Mouse (Mus musculus): ENCODE results near the gene Sez6. TPM values are rescaled to one million over a fixed set of nuclear protein-coding genes. Genes with fewer than 3 reads are reported as not detected.
A peak's percentile ranks its signal among the peaks of the same experiment; 100 is the strongest.

Sez6 gene
- polyA plus RNA-seq, 1 experiment from 2014 or later, result 0.27 TPM

DNA sequence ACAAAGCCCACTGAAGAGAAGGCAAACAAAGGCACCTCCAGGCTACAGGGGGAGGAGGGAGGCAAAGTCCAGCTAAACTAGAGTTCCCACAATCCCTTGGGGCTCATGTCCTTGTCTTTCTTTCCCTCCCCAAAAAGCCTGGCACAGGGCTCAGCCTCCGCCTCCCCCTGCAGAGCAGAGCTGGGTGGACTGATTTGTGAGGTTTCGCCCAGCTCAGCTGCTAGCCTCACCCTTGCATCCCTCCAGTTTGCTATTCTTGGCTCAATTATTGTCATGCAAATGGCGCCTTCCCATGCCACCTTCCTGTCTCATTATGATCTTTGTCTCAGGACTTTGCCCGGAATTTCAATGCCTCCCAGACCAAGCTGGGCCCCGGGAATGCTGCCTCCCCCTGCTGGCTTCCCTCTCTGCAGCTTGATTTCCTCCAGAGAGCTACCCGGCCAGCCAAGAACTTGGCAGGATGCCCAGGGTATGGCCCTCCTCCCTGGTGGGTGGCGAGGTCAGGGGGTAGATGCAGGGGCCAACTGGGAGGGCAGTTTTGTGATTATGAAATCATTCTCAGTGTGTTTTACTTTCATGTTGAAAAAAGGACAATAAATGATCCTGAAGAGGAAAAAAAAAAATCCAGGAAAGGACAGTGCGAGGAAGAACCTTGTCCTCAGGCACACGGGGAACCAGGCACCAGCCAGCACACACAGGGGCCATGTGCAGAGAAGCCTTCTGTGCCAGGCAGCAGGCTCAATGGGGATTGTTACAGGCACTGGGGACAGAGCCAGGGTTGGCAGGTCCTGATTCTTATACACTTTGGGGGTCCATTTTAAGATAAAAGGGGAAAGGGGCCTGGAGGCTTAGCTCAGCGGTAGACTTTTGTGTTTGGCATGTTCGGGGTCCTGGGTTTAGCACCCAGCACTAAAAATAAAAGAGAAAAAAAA lies 36.5 kb upstream of the Sez6 start, which contains the start of gene Pipox:
Gene Pipox, minus strand, starts transcription at position 310 of the 932 bp plus-strand sequence.
- Histone ChIP-seq H3K27me3 (ENCODE audit: insufficient read depth, low read length) (peaks cover 37% of the 10 kb centered on the region), H3K4me2 (replicated peaks; ENCODE audit: low read depth, low read length) (peak within 1 kb of the TSS; percentile 17), H3K36me3 (ENCODE audit: insufficient read depth, low read length) (no peaks in the 10 kb centered on the region), H3K4me3 (ENCODE audit: low read length) (no peak within 1 kb of the TSS), H3K9ac (replicated peaks; ENCODE audit: low read length) (no peak within 1 kb of the TSS), H3K4me1 (ENCODE audit: insufficient read depth, low read length) (peaks cover 27% of the 10 kb centered on the region), H3K27ac (ENCODE audit: low read length) (peak within 1 kb of the TSS; percentile 90), H3K9me3 (ENCODE audit: low read length) (no peaks in the 10 kb centered on the region)
- 19% methylated on average over 11 of the region's 11 CpGs for WGBS
- peak; percentile 89 for ATAC-seq (ENCODE audit: low FRiP score, low TSS enrichment)

DNA sequence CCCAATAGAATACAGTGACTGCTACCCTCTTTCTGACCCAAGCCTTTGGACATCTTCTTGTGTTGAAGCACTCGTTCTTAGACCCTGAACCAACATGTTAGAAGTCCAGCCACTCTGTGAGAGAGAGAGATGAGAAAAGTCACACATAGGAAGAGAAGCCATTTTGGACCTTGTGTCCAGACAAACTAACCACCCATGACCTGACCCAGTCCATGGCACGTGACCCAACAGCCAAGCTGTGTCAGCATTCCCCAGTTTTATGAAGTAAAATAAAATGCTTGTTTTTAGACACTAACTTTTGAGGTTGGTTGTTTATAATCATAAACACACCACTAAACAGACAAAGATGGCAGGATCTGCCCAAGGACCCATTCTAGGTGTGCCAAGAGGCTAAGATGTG lies 35.6 kb upstream of the Sez6 start:
- Histone ChIP-seq H3K36me3 (ENCODE audit: insufficient read depth, low read length) (no peaks in the 10 kb centered on the region), H3K27me3 (ENCODE audit: insufficient read depth, low read length) (peaks cover 37% of the 10 kb centered on the region), H3K9ac (replicated peaks; ENCODE audit: low read length) (no peak overlapping the region), H3K4me2 (replicated peaks; ENCODE audit: low read depth, low read length) (no peak overlapping the region), H3K4me1 (ENCODE audit: insufficient read depth, low read length) (peaks cover 27% of the 10 kb centered on the region), H3K9me3 (ENCODE audit: low read length) (no peaks in the 10 kb centered on the region), H3K27ac (ENCODE audit: low read length) (no peak overlapping the region), H3K4me3 (ENCODE audit: low read length) (no peak overlapping the region)
- no peak for ATAC-seq (ENCODE audit: low FRiP score, low TSS enrichment)
- 81% methylated on average over 2 of the region's 2 CpGs for WGBS

- no peak overlapping the region for H3K9ac ChIP-seq (replicated peaks; ENCODE audit: low read length)
- no peak overlapping the region for H3K4me3 ChIP-seq (ENCODE audit: low read length)
- peaks cover 37% of the 10 kb centered on the region for H3K27me3 ChIP-seq (ENCODE audit: insufficient read depth, low read length)
- no peaks in the 10 kb centered on the region for H3K36me3 ChIP-seq (ENCODE audit: insufficient read depth, low read length)
- peaks cover 27% of the 10 kb centered on the region for H3K4me1 ChIP-seq (ENCODE audit: insufficient read depth, low read length)
- no peak overlapping the region for H3K4me2 ChIP-seq (replicated peaks; ENCODE audit: low read depth, low read length)
- no peaks in the 10 kb centered on the region for H3K9me3 ChIP-seq (ENCODE audit: low read length)
- WGBS, result 55% methylated on average over 9 of the region's 9 CpGs
- H3K27ac ChIP-seq (ENCODE audit: low read length), result no peak overlapping the region
- no peak for ATAC-seq (ENCODE audit: low FRiP score, low TSS enrichment)
Observed at GRCm38 (mm10) chr11:77896011-77896410, 34.6 kb upstream of the Sez6 start.

DNA sequence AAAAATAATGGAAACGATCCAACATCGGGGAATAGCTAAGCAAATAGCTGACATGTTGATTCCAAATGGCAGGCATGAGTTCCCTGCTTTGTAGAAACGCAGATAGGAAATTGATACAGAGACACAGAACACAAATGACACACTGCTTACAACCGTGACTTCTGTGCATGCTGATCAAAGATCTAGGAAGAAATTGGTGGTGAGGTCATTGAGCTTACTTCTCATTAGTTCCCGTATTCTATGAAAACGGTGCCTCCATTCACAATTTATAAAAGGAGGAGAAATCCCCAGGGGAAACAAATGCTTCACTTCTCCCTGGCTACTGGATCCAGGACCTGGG lies 34.1 kb upstream of the Sez6 start:
- Histone ChIP-seq H3K4me3 (ENCODE audit: low read length) (no peak overlapping the region), H3K4me1 (ENCODE audit: insufficient read depth, low read length) (peaks cover 27% of the 10 kb centered on the region), H3K27ac (ENCODE audit: low read length) (no peak overlapping the region), H3K36me3 (ENCODE audit: insufficient read depth, low read length) (no peaks in the 10 kb centered on the region), H3K4me2 (replicated peaks; ENCODE audit: low read depth, low read length) (no peak overlapping the region), H3K9ac (replicated peaks; ENCODE audit: low read length) (no peak overlapping the region), H3K27me3 (ENCODE audit: insufficient read depth, low read length) (peaks cover 37% of the 10 kb centered on the region), H3K9me3 (ENCODE audit: low read length) (no peaks in the 10 kb centered on the region)
- no peak for ATAC-seq (ENCODE audit: low FRiP score, low TSS enrichment)
- WGBS, result 45% methylated on average over 6 of the region's 6 CpGs

GRCm38 (mm10) chr11:77896820-77897805 lies 33.5 kb upstream of the Sez6 start:
- H3K4me3 ChIP-seq (ENCODE audit: low read length), result peak overlapping the region; percentile 14; the same call in 1 of the 2 replicates

DNA sequence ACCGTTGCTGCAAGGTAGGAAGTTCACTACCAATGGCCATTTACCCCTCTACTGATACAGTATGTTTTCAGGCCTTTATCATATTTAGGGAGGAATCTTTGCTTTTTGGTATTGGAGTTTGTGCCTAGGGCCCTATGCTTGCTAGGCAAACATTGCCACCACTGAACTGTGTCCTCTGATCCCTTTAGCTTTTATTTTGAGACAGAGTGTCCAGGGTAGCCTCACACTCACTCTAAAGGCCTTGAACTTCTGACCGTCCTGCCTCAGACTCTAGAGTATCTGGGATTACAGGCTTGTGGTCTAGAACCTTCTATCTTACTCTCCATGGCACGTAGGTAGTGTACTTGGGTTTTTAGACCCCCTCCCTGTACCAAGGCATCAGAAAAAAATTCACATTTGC lies 30.4 kb upstream of the Sez6 start:
- Histone ChIP-seq H3K27ac (ENCODE audit: low read length) (no peak overlapping the region), H3K27me3 (ENCODE audit: insufficient read depth, low read length) (peaks cover 37% of the 10 kb centered on the region), H3K36me3 (ENCODE audit: insufficient read depth, low read length) (no peaks in the 10 kb centered on the region), H3K4me2 (replicated peaks; ENCODE audit: low read depth, low read length) (no peak overlapping the region), H3K4me1 (ENCODE audit: insufficient read depth, low read length) (peaks cover 12% of the 10 kb centered on the region), H3K9me3 (ENCODE audit: low read length) (no peaks in the 10 kb centered on the region), H3K9ac (replicated peaks; ENCODE audit: low read length) (no peak overlapping the region), H3K4me3 (ENCODE audit: low read length) (no peak overlapping the region)
- ATAC-seq (ENCODE audit: low FRiP score, low TSS enrichment), result no peak
- 85% methylated on average over 3 of the region's 3 CpGs for WGBS

More at GRCm38 (mm10) chr11:77896820-77897805, 33.5 kb upstream of the Sez6 start:
- no peaks in the 10 kb centered on the region for H3K36me3 ChIP-seq (ENCODE audit: insufficient read depth, low read length)
- 29% methylated on average over 23 of the region's 23 CpGs for WGBS
- peaks cover 27% of the 10 kb centered on the region for H3K4me1 ChIP-seq (ENCODE audit: insufficient read depth, low read length)
- H3K27ac ChIP-seq (ENCODE audit: low read length), result no peak overlapping the region
- H3K4me2 ChIP-seq (replicated peaks; ENCODE audit: low read depth, low read length), result no peak overlapping the region
- H3K9ac ChIP-seq (replicated peaks; ENCODE audit: low read length), result no peak overlapping the region
- H3K9me3 ChIP-seq (ENCODE audit: low read length), result no peaks in the 10 kb centered on the region
- ATAC-seq (ENCODE audit: low FRiP score, low TSS enrichment), result no peak
- peaks cover 37% of the 10 kb centered on the region for H3K27me3 ChIP-seq (ENCODE audit: insufficient read depth, low read length)

DNA sequence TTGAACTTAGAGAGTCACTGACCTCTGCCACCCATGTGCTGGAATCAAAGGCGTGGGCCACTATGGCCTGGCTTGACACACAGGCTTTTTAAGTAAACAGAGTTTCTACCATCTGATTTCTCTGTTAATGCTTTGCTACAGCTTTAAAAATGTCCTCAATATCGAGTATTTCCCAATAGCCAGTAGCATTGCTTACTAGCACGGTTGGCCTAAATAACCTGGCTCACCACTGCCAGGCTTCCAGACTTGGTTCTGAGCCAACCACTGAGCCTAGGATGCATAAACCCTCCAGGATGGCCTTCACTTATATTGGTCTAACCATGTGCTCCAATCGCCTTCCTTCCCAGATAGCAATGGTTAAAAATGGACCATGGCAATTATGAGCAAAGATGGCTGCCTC lies 29.9 kb upstream of the Sez6 start:
- no peak for ATAC-seq (ENCODE audit: low FRiP score, low TSS enrichment)
- Histone ChIP-seq H3K4me3 (ENCODE audit: low read length) (no peak overlapping the region), H3K4me1 (ENCODE audit: insufficient read depth, low read length) (peaks cover 12% of the 10 kb centered on the region), H3K9me3 (ENCODE audit: low read length) (no peaks in the 10 kb centered on the region), H3K36me3 (ENCODE audit: insufficient read depth, low read length) (no peaks in the 10 kb centered on the region), H3K27ac (ENCODE audit: low read length) (no peak overlapping the region), H3K9ac (replicated peaks; ENCODE audit: low read length) (no peak overlapping the region), H3K4me2 (replicated peaks; ENCODE audit: low read depth, low read length) (no peak overlapping the region), H3K27me3 (ENCODE audit: insufficient read depth, low read length) (peaks cover 32% of the 10 kb centered on the region)
- 85% methylated on average over 4 of the region's 4 CpGs for WGBS

- Histone ChIP-seq H3K36me3 (ENCODE audit: insufficient read depth, low read length) (no peaks in the 10 kb centered on the region), H3K9me3 (ENCODE audit: low read length) (no peaks in the 10 kb centered on the region), H3K4me3 (ENCODE audit: low read length) (no peak overlapping the region), H3K27ac (ENCODE audit: low read length) (no peak overlapping the region), H3K4me1 (ENCODE audit: insufficient read depth, low read length) (peaks cover 10% of the 10 kb centered on the region), H3K9ac (replicated peaks; ENCODE audit: low read length) (no peak overlapping the region), H3K4me2 (replicated peaks; ENCODE audit: low read depth, low read length) (no peak overlapping the region), H3K27me3 (ENCODE audit: insufficient read depth, low read length) (peaks cover 25% of the 10 kb centered on the region)
- WGBS, result 63% methylated on average over 5 of the region's 5 CpGs
- ATAC-seq (ENCODE audit: low FRiP score, low TSS enrichment), result no peak
Observed at GRCm38 (mm10) chr11:77901366-77901765, 29.2 kb upstream of the Sez6 start.

DNA sequence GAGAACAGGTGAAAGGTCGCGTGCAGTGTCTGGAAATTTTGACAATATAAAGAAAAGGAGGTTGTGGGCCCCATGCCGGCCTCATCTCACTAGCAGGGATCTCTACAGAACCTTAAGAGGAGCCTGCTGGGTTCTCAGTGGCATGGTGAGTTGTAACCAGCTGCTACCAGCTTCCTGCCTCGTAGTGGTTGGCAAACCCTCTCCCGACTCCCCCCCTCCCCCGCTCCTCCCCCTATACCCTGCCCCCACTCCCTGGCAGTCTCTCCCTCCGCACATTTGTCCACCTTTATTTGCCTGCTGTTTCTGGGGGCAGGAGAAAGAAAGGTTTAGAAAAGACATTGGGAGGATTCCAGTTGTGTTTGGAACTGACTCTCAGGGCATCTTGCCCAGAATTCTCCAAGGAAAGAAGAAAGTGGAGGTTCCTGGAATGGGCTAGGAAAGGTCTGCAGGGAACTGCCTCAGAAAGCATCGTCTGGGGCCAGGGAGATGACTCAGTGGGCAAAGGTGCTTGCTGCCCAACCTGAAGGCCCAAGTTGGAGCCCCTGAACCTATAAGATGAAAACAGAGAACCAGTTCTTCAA lies 28.7 kb upstream of the Sez6 start:
- Histone ChIP-seq H3K4me3 (ENCODE audit: low read length) (no peak overlapping the region), H3K4me1 (ENCODE audit: insufficient read depth, low read length) (peaks cover 8% of the 10 kb centered on the region), H3K27ac (ENCODE audit: low read length) (no peak overlapping the region), H3K36me3 (ENCODE audit: insufficient read depth, low read length) (no peaks in the 10 kb centered on the region), H3K4me2 (replicated peaks; ENCODE audit: low read depth, low read length) (no peak overlapping the region), H3K9me3 (ENCODE audit: low read length) (no peaks in the 10 kb centered on the region), H3K27me3 (ENCODE audit: insufficient read depth, low read length) (peaks cover 20% of the 10 kb centered on the region), H3K9ac (replicated peaks; ENCODE audit: low read length) (no peak overlapping the region)
- ATAC-seq (ENCODE audit: low FRiP score, low TSS enrichment), result no peak
- WGBS, result 44% methylated on average over 8 of the region's 8 CpGs

Measured in kidney, embryonic 16.5 days (tissue).